Mouse (Mus musculus) C2C12 (cell line): ENCODE results near the gene C730034F03Rik.

Experiments used
- CTCF ChIP-seq: IDR thresholded peaks from one replicate; pipeline ENCODE4 v1.5.1; 2011; ENCODE audit not compliant: control insufficient read depth, insufficient read depth, insufficient read length
- MYOG ChIP-seq: IDR thresholded peaks from one replicate; pipeline ENCODE4 v1.6.1; 2011; ENCODE audit not compliant: control insufficient read depth, insufficient read length; ENCODE audit errors: extremely low read depth
- USF1 ChIP-seq: IDR thresholded peaks from one replicate; pipeline ENCODE4 v1.6.1; 2011; ENCODE audit warnings: low read depth, mild to moderate bottlenecking, control low read depth, moderate library complexity

GRCm38 (mm10) chr15:89428821-89429351 lies 503 bp upstream of the C730034F03Rik start:
- TF ChIP-seq CTCF (no peak), USF1 (no peak), MYOG (no peak)
